Mouse (Mus musculus): ENCODE data around the gene Tcerg1l.

Gene Tcerg1l

DNA sequence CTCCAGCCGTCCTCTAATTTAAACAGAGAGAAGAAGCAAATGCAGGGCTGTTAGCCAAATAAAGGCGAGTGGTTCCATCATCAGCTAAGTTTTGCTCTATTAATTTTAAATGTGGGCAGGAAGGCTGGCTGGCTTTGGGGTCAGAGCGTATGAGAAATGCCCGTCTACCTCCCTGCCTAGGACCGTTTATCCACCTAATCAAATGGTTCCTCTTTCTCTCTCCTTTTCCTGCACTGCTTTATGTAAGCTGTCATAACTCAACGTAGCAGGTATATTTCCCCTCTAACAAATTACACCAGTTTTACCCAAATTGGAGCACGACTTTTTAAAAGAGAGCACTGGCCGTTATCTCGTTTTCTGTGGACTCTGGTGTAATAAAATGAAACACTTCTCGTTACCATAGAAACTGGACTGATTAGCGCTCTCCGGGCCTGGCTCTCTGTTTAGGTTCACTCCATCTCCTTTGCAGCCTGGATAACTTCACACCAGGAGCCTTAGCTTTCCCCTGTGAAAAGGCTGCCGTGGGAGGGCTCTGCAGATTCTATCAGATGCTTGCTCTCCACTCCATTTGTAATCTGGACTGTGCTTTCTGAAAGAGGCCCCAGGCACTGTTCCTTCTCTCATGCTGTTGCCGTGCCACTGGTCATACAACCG, 182.2 kb downstream of the Tcerg1l start:
- no peak for DNase-seq

DNA sequence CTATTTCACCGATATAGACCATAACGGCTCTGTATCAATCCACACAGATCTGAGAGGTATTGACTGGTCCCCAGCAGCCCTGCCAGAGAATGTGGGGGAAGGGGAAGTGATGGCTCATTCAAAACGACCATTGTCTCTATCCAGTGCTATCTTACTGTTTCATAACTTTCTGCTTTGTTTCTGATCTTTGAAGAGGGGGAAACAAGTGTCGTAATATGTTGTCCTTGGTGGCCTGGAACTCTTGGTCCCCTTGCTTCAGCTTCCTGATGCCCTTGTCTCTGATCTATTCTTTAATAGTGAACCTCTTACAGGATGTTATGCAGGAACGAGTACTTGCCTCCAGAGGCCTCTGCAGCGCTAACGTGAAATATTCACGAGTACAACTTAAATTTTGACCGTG, 182.8 kb downstream of the Tcerg1l start:
- DNase-seq, result no peak

DNA sequence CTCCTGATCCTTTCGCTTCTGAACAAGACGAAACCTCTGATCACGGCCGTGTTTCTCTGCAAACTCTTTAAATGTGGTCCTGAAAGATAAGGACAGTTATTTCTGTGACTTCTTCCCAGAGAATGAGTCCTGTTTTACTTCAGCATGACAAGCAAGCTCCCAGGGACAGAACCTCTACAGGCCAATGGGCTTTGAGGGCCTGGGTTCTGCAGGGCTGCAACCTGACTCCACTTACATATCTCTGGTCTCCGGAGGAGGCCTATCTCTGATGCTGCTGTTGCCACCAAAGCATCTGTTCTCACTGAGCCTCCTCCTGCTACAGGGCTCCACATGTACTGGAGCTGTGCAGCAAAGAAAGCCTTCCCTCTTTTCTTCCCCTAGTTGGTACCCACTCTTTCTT, 187.8 kb downstream of the Tcerg1l start:
- no peak for DNase-seq

DNA sequence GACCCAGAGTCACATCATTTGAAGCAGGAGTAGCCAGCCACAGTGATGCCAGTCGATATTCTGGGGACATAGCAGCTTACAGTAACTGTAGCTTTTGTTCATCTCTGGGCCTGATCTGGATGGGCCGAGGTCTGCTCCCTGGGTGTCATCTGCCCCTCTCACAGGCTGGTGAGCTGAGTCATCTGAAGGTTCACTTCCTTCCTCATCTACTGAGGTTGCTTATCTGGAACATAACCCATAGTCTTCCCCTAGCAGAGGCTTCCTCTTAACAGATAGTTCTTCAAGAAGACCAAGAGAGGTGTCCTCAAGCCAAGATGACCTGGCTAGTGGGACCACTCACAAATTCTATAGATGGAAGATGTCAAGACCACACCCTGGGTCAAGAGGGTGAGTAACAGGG, 192.4 kb downstream of the Tcerg1l start:
- DNase-seq, result no peak

DNA sequence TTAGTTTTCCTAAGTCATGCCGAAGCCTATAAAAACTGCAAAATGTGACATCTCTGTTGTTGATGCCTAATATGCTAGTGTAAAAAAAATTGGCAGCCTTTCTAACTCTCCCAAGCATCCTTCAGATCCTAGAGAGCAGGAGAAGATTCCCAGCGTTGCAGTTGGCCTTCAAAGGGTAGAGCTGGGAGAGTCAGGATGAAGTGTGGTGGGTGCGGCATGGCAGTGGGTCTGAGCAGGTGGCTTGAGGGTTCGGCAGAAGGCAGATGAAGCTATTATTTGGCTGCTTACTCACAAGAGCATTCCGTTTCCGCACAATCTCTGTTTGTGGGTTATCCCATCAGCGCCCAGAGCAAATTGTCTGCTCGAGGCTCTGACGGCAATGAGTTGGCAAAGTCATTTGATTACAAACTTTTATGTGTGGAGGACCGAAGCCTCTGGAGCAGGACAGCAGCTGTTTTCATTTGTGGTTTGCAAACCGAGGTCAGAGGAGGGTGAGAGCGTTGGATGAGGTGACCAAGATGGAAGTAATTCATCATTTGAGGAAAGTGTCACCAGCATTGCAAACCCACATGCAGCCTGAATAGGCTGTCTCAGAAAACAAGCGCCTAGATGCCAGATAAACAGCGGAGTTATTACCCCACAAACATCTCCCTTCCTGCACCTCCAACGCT, 195.2 kb downstream of the Tcerg1l start:
- no peak for DNase-seq

DNA sequence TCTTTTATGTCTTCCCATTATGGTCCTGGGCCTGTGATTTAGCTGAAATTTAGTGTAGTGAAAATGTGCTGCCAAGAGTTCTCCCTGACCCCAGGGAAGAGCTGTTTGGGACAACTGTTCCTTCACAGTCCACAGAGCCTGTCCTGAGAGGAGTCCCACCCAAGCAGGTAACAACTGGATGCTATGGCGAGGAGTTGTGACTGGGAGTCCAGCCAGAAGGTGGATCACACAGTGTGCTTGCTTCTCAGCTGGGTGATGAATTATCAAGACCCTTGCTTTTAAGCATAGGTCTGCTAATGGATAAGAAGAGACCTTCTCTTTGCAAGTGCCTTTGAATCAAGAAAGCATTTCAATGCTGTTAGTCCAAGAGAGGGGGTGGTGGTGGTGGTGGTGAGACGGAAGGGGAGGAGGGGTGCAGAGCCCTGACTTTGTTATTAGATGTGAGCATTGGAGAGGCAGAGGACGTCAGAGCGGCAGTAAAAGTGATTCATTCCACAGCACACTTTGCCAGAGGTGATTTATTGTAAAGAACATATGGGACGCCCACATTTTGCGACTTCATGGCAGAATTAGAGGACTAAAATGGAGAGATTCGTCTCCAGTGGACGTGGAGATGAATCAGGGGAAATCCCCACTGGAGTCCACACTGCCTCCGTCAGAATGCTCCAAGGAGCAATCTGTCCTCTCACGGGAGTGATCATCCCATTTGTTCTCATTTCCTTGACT, 198.0 kb downstream of the Tcerg1l start:
- no peak for DNase-seq

DNA sequence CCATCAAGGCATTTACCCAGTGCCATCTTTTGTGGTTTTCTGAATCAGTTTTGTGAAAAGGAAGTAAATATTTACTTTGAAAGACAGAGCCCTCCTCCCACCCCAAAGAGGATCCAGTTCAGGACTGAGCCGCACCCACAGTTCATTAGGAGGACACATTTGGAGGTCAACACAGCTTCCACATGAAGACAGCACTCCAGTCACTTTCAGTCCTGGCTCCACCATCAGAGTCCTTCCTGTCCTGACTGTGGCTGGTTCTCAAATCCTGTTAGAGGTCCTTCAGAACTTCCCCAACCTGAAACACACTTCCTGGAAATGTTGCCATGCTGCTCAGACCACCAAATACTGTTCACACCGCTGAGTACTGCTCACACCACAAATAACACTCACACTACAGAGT, 201.4 kb downstream of the Tcerg1l start:
- no peak for DNase-seq

DNA sequence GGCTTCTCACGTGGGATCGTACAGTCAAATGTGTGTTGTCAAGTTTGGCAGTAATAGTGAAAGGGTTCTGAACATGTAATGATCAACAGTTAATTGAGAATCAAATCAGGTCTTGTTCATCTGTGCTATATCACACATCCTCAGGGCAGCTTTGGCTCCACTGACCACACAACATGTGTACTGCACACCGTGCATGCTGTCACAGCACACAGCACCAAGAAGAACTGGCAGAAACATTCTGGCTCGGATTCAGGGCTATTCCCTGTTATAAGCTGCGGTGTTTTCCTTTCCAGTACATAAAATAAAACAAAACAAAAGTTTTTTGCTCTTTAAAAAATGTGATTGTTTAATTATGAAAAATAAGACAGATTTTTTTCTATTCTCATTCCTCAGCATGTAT, 213.3 kb downstream of the Tcerg1l start:
- no peak for DNase-seq

DNA sequence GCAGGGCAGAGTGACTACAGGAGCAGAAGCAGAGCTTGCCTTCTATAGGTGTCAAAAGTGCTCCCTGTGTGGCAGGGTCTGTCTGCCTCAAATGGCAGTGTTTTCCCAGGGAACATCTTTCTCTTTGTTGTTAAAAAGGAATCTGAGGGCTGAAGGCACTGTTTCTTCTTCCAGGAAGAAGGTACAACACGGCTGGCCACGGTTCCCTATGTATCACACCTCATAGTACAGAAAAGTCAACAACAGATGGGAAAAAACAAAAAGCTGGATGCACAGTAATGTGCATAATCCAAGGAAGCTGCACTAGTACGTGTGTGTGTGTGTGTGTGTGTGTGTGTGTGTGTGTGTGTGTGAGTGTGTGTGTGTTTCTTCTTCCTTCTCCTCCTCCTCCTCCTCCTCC, 215.3 kb downstream of the Tcerg1l start:
- no peak for DNase-seq

DNA sequence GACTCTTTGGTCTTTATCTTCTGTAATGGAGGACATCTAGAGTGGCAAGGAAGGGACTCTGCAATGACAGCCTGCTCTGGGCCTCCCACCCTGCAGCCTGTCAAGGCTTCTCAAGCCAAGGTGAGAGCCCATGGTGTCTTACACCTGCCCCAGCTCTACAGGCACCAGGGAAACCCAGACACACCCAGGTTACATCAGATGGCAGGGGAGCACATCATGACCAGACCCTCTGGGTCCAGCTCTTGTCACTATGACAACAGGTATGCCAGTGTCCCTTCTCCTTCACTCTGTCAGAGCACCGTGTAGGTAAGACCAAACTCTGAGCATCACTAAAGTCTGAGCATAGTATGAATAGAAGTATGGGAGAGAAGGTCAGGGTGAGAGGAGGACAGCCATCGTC, 218.9 kb downstream of the Tcerg1l start:
- DNase-seq, result no peak

DNA sequence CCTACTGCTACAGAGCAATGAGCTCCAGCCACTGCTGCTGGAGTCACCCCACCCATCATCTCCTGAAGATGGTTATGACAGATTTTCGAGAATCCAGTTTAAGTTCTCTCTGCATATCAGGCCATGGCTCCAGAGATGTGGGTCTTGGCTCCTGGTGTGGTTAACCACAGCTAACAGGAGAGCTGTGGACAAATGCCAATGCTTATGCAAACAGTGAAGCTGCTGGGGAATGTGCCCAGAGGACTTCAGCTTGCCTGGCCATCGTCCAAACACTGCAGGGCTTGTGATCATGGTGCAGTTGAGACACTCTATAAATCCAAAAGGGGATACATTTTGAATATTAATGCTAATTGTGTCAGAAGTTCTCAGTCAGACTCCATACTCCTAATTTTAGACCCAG, 221.5 kb downstream of the Tcerg1l start:
- DNase-seq, result peak; percentile 64 to 74

DNA sequence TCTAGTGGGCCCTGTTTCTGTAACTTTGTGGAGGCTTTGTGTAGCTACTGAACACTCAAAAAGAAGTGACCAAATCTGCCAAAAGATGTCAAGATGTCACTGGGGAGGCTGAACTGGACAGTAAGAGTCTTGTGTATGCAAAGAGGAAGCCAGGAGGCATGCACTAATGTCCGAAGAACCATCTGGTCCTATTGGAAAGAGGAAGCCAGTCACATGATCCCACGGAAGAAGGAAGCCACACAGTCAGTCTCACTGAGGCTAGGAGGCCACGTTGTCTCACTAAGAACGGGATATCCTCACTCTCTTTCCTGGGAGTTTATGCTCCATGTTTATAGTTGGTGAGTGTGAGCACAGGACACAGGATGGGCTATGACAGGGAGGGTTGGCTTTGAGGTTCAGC, 227.1 kb downstream of the Tcerg1l start:
- no peak for DNase-seq

Measured in kidney, adult 8-10 months (tissue).